Mouse (Mus musculus): ENCODE data around the gene Celsr2.

The Celsr2 gene

GRCm38 (mm10) chr3:108414857-108415830 lies at the start of gene Celsr2:
Gene Celsr2 (minus strand): TSS chr3:108415552.
- no peak for DNase-seq (ENCODE audit: extremely low spot score, low read depth, low spot score)

GRCm38 (mm10) chr3:108458866-108459265 lies 43.5 kb upstream of the Celsr2 start:
- no peak for DNase-seq (ENCODE audit: extremely low spot score, low read depth, low spot score)

- DNase-seq (ENCODE audit: extremely low spot score, low read depth, low spot score) = no peak
Observed at GRCm38 (mm10) chr3:108458380-108458779, 43.0 kb upstream of the Celsr2 start.

- no peak for DNase-seq (ENCODE audit: extremely low spot score, low read depth, low spot score)
Observed at GRCm38 (mm10) chr3:108454172-108454571, 38.8 kb upstream of the Celsr2 start.

- DNase-seq (ENCODE audit: extremely low spot score, low read depth, low spot score) = no peak
Observed at GRCm38 (mm10) chr3:108451969-108452368, 36.6 kb upstream of the Celsr2 start.

GRCm38 (mm10) chr3:108445366-108445705 lies 30.0 kb upstream of the Celsr2 start:
- DNase-seq (ENCODE audit: extremely low spot score, low read depth, low spot score) = no peak

- peak; percentile 79 for DNase-seq (ENCODE audit: extremely low spot score, low read depth, low spot score)
Observed at GRCm38 (mm10) chr3:108444698-108445365, 29.5 kb upstream of the Celsr2 start, which contains the start of gene Sars. Gene Sars (minus strand): TSS chr3:108445209.

- no peak for DNase-seq (ENCODE audit: extremely low spot score, low read depth, low spot score)
Observed at GRCm38 (mm10) chr3:108444029-108444428, 28.7 kb upstream of the Celsr2 start.

- DNase-seq (ENCODE audit: extremely low spot score, low read depth, low spot score) = no peak
Observed at GRCm38 (mm10) chr3:108436380-108436714, 21.0 kb upstream of the Celsr2 start.

- no peak for DNase-seq (ENCODE audit: extremely low spot score, low read depth, low spot score)
Observed at GRCm38 (mm10) chr3:108435701-108436379, 20.5 kb upstream of the Celsr2 start.

GRCm38 (mm10) chr3:108433881-108434495 lies 18.6 kb upstream of the Celsr2 start:
- no peak for DNase-seq (ENCODE audit: extremely low spot score, low read depth, low spot score)

- no peak for DNase-seq (ENCODE audit: extremely low spot score, low read depth, low spot score)
Observed at GRCm38 (mm10) chr3:108433188-108433880, 18.0 kb upstream of the Celsr2 start.

- no peak for DNase-seq (ENCODE audit: extremely low spot score, low read depth, low spot score)
Observed at GRCm38 (mm10) chr3:108432542-108433187, 17.3 kb upstream of the Celsr2 start.

- DNase-seq (ENCODE audit: extremely low spot score, low read depth, low spot score) = no peak
Observed at GRCm38 (mm10) chr3:108425624-108426018, 10.3 kb upstream of the Celsr2 start.

- DNase-seq (ENCODE audit: extremely low spot score, low read depth, low spot score) = no peak
Observed at GRCm38 (mm10) chr3:108424944-108425623, 9.7 kb upstream of the Celsr2 start.

- no peak for DNase-seq (ENCODE audit: extremely low spot score, low read depth, low spot score)
Observed at GRCm38 (mm10) chr3:108423844-108424801, 8.8 kb upstream of the Celsr2 start.

- no peak for DNase-seq (ENCODE audit: extremely low spot score, low read depth, low spot score)
Observed at GRCm38 (mm10) chr3:108423006-108423405, 7.7 kb upstream of the Celsr2 start.

GRCm38 (mm10) chr3:108415831-108416223 lies 475 bp upstream of the Celsr2 start:
- no peak for DNase-seq (ENCODE audit: extremely low spot score, low read depth, low spot score)

Data from hindlimb bud, embryonic 11.5 days (tissue).